Mouse (Mus musculus): Measurements from ENCODE around the gene Zfp771.
A peak's percentile ranks its signal among the peaks of the same experiment; 100 is the strongest.

The Zfp771 gene

DNA sequence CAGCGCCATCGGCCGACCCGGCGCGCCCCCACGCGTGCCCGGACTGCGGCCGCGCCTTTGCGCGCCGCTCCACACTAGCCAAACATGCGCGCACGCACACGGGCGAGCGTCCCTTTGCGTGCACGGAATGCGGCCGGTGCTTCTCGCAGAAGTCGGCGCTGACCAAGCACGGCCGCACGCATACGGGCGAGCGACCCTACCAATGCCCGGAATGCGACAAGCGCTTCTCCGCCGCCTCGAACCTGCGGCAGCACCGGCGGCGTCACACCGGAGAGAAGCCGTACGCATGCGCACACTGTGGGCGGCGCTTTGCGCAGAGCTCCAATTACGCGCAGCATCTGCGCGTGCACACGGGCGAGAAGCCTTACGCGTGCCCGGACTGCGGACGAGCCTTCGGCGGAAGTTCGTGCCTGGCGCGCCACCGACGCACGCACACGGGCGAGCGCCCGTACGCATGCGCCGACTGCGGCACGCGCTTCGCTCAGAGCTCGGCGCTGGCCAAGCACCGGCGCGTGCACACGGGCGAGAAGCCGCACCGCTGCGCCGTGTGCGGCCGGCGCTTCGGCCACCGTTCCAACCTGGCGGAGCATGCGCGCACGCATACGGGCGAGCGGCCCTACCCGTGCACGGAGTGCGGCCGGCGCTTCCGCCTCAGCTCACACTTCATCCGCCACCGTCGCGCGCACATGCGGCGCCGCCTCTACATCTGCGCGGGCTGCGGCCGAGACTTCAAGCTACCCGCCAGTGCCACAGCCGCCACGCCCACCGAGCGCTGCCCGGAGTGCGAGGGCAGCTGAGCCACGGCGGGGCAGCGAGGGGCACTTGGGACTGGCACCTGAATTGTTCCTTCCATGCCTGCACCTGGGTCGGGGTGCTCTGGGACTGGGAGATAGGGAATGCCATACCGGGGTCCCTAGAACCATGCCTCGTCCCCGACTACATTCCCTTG, 10.0 kb downstream of the Zfp771 start:
- DNase-seq, result peak; percentile 98

DNA sequence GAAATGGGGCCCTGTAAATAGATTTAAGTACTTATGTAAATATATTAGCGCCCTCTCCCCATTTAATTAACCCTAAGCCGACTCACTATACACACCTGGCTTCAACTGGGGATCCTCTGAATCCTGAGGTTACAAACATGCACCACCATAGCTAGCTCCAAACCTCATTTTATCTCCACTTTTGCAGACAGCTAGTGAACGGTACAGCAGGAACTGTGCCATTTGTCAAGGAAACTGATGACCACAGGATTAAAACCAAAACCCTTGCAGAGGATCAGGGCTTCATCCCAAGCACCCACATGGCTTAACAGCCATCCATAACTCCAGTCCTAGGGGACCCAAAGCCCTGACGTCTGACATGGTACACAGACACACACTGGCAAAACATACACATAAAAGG, 10.9 kb downstream of the Zfp771 start:
- no peak for DNase-seq

DNA sequence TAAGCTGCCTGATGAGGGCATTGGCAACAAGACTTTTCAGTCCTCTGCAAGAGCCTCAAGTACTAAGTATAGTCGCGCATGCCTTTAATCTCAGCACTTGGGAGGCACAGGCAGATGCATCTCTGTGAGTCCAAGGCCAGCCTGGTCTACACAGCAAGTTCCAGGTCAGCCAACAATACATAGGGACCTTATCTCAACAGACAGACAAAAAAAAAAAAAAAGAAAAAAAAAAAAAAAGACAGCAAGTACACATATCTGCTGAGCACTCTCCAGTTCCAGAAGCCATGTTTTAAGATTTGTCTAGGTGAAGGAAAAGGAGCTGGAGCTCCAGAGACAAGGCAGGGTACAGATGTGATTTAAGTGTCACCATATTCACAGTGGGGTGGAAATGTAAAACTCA, 11.9 kb downstream of the Zfp771 start:
- DNase-seq, result no peak

DNA sequence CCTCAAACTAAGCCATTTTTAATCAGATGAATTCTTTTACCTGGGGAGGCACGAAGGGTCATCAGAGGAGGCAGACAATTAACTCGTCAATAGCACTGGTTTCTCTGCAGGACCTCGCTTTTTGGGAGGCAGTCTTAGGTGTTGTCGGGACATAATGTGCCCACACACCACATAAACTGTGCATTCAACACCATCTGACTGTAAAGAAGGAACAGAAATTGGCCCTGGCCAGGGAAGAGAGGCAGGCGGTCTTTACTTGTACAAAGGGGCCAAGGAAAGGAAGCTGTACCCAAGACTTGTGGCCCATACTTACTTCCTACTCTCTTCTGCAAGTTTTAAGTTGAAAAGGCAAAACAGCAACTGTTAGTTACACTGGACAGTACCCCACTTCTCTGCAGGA, 12.4 kb downstream of the Zfp771 start:
- no peak for DNase-seq

DNA sequence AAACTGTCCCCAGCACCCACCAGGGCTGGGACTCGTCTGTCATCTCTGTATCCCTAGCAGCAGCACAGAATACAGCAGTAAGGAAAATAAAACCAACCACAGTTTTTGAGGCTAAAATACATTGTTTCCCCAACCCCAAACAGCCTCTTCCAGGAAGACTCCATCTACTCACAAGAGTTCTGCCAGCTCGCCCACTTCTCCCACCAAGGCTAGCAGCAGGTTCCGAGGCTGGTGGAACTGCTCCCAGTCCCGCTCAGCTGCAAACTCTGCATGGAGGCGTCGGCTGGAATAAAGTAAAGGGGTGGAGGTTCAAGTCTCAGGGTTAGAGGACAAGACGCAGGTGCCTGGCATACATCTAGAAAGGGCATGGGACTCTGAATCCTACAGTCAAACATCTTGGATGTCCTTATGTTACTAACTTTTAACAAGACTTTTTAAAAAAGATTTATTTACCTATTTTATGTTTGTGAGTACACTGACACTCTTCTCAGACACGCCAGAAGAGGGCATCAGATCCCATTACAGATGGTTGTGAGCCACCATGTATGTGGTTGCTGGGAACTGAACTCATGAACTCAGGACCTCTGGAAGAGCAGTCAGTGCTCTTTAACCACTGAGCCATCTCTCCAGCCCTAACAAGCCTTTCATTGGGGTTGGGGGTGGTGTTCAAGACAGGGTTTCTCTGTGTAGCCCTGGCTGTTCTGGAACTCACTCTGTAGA, 15.3 kb downstream of the Zfp771 start:
- no peak for DNase-seq

DNA sequence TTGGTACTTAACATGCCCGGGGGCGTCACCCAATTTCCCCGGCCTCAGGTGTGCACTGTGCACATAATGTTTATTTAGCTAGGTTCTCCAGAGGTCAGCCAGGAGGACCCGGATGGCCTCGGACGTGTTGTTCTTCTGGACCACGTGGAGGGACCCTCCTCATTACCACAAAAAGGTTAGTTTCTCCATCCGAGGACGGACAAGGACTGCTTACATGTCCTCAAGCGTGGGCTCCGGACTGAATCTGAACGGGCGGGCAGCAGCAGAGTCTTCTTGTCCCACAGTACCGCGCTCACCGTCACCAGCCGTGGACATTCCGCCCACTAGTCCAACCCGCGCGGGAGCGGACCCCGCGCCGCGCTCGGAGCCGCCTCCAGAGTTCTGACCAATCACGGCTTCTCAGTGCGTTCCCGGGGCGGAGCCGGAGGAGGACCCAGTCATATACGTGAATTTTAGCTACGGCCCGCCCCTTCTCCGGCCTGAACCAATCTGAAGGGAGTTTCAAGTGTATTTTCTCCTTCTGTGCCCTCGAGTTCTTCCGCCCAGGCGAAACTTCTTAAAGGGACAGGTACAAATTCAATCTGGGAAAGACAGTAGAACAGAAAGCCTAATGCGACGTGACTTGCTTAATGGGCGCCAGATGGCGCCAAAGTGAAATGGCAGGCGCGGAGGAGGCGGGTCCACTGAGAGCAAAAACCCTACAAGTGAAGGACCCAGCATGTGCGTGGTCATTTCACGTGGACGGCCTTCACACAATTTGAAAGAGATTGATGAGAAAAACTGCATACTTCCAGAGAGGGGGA, 16.4 kb downstream of the Zfp771 start, which contains the start of gene Dctpp1:
Dctpp1 (minus strand) TSS at position 401 of the 803 bp plus-strand sequence.
- DNase-seq, result peak; percentile 97

DNA sequence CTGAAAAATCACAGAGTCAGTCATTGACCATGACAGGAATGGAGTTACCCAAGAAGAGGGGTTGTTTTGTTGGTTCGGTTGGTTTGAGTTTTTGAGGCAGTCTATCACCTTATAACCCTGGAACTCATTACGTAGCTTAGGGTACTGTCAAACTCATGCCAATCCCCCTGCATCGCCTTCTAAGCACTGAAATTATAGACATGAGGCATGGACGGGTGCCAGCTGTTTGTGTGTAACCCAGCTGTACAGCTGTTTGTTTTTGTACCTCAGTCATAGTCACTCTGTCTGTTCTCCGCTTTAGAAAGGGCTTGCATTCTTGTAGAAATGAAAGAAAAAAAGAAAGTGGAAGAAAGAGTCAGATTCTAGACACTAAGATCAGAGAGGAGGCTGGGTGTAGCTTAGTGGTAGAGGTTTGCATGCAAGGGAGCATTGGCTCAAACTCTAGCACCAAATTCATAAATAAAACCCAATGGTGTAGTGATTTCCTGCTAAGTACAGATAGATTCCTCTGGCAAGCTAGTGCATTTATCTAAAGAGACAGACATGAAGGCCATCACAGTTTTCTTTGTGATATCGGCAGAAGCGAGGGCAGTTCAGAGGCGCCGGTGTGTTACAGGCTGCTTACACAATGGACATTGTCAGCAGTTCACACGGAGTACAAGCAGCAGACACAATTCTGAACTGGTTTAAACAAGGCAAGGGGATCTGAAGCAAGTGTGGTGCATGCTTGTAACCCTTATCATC, 18.3 kb downstream of the Zfp771 start:
- no peak for DNase-seq

DNA sequence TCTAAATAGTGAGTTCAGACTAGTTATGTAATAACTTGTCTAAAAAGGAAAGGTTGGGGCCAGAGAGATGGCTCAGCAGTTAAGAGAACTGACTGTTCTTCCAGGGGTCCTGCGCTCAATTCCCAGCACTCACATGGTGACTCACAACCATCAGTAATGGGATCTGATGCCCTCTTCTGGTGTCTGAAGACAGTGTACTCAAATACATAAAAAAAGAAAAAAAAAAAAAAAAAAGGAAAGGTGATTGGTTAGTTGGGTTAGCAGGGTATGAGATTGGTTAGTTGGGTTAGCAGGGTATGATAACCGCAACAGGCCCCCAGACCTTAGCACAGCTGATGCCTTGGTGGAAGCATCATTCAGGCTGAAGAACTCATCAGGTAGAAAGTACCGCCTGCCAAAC, 19.5 kb downstream of the Zfp771 start:
- DNase-seq, result no peak

DNA sequence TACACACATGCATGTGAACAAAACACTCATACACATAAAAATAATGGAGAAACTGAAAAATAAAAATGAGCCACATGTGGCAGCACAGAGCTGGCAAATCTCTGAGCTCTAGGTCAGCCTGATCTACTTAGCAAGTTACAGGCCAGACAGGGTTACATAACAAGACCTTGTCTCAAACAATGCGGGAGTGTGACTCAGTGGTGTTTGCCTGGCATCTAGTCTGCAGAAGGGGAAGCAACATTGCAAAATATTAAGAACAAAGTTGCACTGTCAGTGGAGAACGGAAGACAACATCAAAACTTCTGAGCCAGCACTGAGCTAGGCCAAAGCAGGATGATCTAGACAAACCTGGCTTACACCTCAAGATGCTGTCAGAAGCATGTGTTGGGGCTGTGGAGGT, 26.2 kb downstream of the Zfp771 start:
- DNase-seq, result no peak

DNA sequence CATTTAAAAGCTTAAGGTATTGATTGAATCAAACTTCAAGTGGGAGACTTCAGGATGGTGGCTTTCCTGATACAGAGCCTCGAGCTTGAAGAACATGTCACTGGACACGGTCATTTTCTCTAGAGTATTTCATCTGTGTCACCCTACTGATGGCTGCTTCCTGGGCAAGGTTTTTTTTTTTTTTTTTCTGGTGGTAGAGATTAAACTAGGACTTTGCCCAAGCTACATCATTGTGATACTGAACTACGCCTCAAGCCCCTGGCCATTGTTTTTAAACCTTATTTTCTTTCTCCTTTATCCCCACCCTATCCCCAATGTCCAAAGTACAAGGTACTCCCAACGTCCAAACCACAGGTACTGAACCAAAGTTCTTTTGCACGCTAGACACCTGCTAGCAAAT, 26.6 kb downstream of the Zfp771 start:
- DNase-seq, result no peak

DNA sequence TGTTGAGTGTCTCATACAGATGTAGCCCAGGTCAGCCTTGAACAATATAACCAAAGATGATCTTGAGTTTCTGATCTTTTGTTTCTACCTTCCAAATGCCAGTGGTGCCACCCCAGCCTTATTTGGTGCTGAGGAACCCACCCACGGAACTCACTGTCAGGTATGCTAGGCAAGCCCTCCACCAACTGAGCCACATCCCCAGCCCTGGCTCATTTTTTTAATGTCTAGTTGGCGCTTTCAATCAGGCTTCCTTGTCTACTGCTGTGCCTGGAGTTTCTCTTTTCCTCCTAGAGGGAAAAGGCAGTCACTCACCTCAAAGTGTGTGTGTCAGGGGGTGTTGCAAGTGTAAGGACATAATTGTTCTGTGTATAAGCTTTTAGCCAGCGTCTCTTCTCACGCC, 27.0 kb downstream of the Zfp771 start:
- no peak for DNase-seq

DNA sequence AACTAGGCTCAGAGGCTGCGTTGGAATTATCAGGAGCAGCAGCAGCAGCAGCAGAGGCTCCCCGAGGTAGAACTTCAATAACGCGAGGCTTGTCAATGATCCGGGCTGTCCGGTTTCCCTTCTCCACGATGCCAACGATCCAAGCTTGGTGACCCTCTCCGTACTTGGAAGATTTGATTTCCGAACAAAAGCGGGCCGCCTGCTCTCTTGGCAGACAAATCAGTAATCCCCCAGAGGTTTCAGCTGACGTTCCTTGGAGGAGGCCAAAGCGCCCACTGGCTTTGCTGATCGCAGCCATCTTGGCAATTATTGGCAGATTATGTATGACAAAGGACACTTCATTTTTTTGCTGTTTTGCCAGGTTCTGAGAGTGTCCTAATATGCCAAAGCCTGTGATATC, 28.5 kb downstream of the Zfp771 start:
- no peak for DNase-seq

DNA sequence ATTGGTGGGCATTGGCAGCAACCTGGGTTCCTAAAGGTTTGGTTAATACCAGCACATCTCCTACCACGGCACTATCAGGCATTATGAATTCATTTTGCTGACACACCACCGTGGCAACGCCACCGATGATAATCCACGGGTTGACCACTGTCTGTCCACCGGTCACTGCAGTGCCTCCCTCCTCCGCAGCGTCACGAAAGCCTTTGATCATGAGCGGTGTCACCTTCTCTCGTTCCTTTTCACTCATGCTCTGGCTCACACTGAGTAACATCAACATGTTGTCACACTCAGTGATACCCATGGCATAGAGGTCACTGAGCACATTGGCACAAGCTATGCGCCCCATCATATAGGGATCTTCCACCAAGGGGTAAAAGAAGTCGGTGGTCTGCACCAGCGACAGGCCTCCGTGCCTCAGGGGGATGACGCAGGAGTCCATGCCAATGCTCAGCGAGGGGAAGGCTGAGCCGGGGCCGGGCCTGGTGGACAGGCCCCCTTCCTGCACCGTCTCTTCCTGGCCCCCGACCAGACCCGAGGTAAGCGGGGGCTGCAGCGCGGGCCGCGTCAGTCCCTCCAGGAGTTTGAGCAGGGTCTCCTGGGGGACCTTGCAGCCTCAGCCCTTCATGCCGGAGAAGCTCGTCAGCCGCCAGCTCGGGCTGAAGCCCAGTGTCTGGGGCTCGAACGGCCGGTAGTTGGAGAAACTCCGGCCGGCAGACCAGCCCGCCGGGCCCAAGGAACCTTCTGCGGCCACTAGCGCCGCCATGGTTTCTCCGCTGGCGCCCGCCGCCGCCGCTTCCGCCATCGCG, 29.2 kb downstream of the Zfp771 start:
- DNase-seq, result peak in 1 of 2 experiments; percentile 67

DNA sequence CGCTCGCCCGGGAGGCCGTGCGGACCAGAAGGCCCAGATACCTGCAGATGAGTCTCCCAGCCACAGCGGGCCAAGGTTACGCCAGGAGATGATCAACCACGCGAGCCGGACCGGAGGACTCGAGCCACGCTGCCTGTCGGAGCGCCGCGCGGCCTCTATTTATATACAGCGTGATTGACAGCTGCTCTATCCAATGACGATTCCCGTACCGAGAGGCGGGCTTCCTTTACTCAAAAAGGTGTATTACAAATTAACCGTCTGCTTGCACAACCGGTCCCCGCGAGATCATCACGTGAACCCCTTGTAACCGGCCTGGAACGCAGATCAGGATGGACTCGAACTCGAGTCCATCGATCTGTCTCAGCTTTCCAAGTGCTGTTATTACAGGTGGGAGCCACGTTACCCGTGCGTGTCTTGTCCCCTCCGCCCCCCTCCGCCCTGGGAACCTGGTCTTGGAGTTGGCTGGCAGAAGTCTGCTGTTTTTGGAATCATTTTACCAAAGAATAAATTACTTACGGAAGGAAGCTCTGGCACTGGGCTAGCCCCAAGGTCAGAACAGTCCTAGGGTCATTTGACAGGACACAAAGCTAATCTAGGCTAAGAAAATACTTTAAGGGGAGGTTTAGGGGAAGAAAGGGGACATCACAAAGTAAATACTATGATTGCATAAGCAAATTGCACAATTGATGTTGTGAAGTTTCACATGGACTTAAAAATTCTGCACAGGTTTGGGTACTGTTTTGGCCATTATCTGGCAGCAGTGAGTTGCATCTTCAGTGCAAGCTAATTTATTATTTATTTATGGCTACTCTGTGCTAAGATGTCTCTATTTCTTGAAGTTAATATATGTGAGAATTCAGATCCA, 30.1 kb downstream of the Zfp771 start, which contains the start of gene Sephs2:
Sephs2 (minus strand) TSS at position 131 of the 865 bp plus-strand sequence.
- DNase-seq, result peak; percentile 98 to 99

DNA sequence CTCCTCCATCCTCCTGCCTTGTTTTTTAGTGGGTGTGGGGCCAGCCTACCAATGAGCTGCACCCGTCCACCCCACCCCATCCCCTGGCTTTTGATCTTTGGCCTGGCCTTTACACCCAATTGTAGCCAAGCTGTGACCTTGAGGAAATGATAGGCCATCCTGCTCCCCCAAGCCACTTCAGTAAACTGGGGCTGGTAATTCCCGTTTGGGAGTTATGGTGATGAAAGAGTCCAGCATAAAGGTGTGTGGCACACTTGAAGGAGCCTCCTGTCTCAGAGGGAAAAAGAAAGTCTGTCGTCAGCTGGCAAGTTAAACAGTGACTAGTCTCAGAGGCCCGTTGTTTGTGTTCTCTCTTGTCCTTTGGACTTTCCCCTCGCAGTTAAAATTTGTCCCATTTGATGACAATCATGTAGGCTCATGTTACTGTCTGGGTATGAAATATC, 32.5 kb downstream of the Zfp771 start:
- DNase-seq, result no peak

DNA sequence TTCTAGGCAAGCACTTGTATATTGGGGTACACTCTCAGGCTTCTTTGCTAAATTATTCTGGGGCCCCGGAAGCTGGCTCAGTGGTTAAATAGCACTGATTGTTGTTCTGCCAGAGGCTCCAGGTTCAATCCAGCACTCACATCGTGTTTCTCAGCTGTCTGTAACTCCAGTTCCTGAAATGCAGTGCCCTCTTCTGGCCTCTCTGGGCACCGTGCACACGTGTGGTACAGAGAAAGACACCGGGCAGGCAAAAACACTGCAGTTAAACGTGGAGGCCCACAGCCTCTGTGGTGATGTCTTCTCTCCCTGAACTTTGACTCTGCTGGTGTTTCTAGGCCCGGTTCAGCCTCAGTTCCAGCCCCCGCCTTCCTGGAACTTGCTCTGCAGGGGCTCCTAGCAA, 34.2 kb downstream of the Zfp771 start:
- DNase-seq, result peak; percentile 40 to 57

DNA sequence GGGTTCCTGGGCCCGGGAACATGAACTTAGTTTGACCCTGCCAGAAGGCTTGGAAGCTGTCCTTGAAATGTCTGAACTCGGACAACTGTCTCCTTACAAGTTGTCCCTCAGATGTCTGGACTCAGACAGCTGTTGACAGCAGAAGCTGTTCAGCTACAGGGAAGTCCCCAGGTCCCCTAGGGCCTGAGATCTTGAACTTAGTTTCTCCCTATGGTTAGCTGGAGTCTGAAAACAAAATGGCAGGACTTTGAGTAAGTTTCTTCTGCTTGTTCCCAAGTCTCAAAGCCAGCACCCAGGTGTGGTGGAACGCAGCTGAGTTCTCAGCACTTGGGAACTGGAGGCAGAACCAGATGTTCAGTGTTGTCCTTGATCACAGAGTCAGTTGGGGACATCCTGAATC, 36.0 kb downstream of the Zfp771 start:
- DNase-seq, result no peak

DNA sequence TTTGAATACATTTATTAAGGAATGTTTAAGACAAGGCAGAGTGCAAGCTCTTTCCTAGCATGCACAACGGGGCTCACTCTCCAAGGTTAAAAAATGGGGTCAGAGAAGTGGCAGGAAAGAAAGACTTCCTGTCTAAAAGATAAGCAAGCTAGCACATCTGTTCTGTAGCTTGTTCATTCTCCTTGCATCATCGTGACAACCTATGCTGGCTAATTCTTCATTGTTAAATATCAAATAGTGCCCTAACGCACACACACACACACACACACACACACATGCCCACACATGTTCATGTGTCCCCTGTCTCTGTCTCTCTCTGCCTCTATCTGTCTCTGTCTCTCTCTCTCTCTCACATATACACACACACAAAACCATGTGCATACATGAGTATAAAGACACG, 37.0 kb downstream of the Zfp771 start:
- no peak for DNase-seq

DNA sequence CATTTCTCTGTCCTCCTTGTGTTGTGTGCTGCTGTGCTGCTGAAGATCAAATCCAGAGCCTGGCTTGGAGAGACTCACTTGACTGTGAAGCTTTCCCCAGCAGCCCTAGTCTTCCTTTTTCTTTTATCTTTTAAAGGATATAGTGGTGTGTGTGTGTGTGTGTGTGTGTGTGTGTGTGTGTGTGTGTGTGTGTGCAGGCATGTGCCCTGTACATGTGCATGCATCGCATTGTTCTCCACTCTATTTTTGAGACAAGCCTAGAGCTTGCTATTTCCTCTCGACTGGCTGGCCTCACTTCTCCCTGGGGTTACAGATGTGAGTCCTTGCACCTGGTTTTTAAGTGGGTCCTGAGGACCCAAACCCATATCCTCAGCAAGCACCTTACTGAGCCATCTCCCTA, 38.1 kb downstream of the Zfp771 start:
- DNase-seq, result no peak

DNA sequence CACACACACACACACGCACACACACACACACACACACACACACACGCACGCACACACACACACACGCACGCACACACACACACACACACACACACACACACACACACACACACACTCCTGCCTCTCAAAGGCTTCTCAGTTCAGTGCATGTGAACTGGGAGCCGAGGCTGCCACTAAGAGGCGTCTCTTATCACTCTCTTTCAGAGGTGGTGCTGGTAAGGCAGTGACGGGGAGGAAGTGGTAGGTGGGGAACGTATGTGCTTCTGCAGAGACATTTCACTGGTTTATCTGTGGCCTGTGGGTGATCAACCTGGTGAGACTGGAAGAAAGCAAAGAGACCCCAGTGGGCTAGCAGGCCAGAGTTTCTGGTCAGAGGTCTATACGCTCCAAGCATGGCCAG, 41.1 kb downstream of the Zfp771 start:
- DNase-seq, result no peak

Data from cerebellum, postnatal 14 days (tissue).